Mouse (Mus musculus) hindbrain, embryonic 14.5 days (tissue): ENCODE measurements at regions not wholly inside any gene's neighbourhood (a gene's known extent, or its start where the extent isn't known, plus 50 kb on each side); places are given as distances from the start of the nearest gene placed in this dataset.

Experiments
- ATAC-seq: fragments of 200-750 bp; cut with Nextera tagmentation; 2 replicates; pipeline ENCODE4 v1.8.0; 2017; ENCODE audit warnings: moderate number of reproducible peaks, mild to moderate bottlenecking, moderate TSS enrichment, moderate library complexity; ENCODE audit not compliant: low FRiP score
- DNase-seq: peaks from one replicate; pipeline ENCODE4 v3.0.0-alpha.2; 2015; ENCODE audit warnings: low spot score
- H3K27ac ChIP-seq: fragments of 300-500 bp; sonication (generic); 2 replicates; pipeline ENCODE4 v1.5.1; 2014; ENCODE audit warnings: mild to moderate bottlenecking, moderate library complexity
- H3K27me3 ChIP-seq: fragments of 300-500 bp; sonication (generic); 2 replicates; pipeline ENCODE4 v1.6.1; 2014; ENCODE audit warnings: mild to moderate bottlenecking, low read length, mixed read lengths; ENCODE audit not compliant: control insufficient read depth, insufficient read depth
- H3K36me3 ChIP-seq: fragments of 300-500 bp; sonication (generic); replicated peaks from 2 replicates; pipeline ENCODE4 v1.6.1; 2014; ENCODE audit not compliant: control insufficient read depth, insufficient read depth
- H3K4me1 ChIP-seq: fragments of 300-500 bp; sonication (generic); replicated peaks from 2 replicates; pipeline ENCODE4 v1.6.1; 2014; ENCODE audit warnings: antibody characterized with exemption, low read length, mixed read lengths; ENCODE audit not compliant: control insufficient read depth, insufficient read depth
- H3K4me2 ChIP-seq: fragments of 300-500 bp; sonication (generic); replicated peaks from 2 replicates; pipeline ENCODE4 v1.6.1; 2014; ENCODE audit warnings: mild to moderate bottlenecking, moderate library complexity
- H3K4me3 ChIP-seq: fragments of 300-500 bp; sonication (generic); replicated peaks from 2 replicates; pipeline ENCODE4 v1.5.1; 2014; ENCODE audit warnings: mild to moderate bottlenecking, low read length
- H3K9ac ChIP-seq: fragments of 300-500 bp; sonication (generic); 2 replicates; pipeline ENCODE4 v1.6.1; 2014
- H3K9me3 ChIP-seq: fragments of 300-500 bp; sonication (generic); 2 replicates; pipeline ENCODE4 v1.6.1; 2016; ENCODE audit warnings: low read length; ENCODE audit not compliant: control insufficient read depth
- WGBS: fragments of 180-500 bp; shearing (Covaris S2); extraction: QIAGEN DNeasy Blood & Tissue Kit; methylation state at CpG from one replicate; pipeline ENCODE4 v1.1.7; 2014; 5-methylcytosine and 5-hydroxymethylcytosine counted together

DNA sequence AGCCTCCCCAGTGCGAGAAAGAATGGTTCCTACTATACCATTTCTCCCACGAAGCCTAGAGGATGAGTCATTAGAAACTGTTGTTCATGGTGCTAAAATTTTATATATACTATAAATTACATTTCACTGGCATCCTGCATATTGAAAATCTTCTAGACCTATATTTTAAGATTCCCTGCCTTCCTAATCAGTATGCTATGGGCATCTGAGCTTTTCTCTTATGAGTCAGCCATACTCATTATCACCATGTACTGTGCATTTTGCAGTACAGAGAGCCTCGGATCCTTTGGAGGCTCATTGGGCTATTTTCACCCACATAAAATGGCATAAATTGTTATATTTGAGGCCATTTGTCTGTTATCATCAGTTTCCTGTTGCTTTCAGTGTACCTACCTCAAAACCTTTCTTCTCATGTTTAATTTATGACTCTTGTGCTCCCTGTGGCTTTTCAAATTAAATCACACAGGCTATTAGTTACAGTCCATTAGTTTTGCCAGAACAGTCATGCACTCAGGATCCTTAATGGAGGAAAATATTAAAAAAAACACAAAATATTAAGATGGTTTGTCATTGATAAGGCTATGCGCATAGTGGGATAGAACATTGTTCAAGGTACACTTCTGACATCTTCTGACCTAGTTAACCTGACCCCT is 150.1 kb upstream of the Actbl2 start:
- no peaks in the 10 kb centered on the region for H3K36me3 ChIP-seq
- no peak overlapping the region for H3K4me2 ChIP-seq
- H3K4me3 ChIP-seq: no peak overlapping the region
- no peak for DNase-seq
- no peak overlapping the region for H3K27ac ChIP-seq
- no peaks in the 10 kb centered on the region for H3K4me1 ChIP-seq
- ATAC-seq: no peak; the same call in 1 of the 2 replicates
- WGBS: 65% methylated on average over 4 of the region's 4 CpGs
- no peaks in the 10 kb centered on the region for H3K9me3 ChIP-seq
- H3K9ac ChIP-seq: no peak overlapping the region
- H3K27me3 ChIP-seq: no peaks in the 10 kb centered on the region

DNA sequence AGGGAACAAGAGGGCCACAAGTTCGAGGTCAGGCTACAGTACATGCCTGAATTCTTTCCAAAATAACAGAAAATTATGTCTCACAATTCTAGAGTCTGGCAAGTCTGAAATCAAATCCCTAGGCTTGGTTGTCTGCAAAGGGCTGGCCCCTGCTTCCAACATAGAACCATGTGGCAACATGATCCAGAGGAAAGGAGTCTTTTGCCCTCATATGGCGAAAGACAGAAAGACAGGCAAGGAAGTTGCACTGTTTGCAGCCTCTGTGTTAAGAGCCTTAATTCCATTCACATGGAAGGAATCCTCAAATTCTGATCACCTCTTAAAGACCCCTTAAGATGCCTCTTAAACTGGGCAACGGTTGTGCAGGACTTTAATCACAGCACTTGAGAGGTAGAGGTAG is 123.7 kb upstream of the Actbl2 start:
- 86% methylated on average over 3 of the region's 3 CpGs for WGBS
- Histone ChIP-seq H3K4me1 (no peaks in the 10 kb centered on the region), H3K27ac (no peak overlapping the region), H3K36me3 (no peaks in the 10 kb centered on the region), H3K4me2 (no peak overlapping the region), H3K9me3 (no peaks in the 10 kb centered on the region), H3K4me3 (no peak overlapping the region), H3K9ac (no peak overlapping the region), H3K27me3 (no peaks in the 10 kb centered on the region)
- DNase-seq (no peak), ATAC-seq (no peak)

DNA sequence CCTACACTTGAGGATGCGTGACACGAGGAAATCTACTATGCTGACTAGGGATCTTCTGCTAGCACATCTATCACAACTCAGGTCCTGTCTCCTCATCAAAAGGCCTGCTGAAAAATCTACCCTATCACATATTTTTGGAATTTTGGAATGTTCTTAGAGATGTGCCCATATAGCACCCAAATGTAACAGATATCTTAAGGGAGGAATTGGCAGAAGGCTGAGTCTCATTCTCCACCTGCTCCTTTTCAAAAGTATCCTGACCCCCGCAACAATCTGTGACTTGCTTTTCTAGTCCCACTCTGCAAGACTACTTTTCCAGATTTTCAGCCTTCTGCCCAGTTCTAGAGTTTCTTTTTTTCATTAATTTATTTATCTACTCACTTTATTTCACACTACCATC is 118.4 kb upstream of the Actbl2 start:
- H3K27ac ChIP-seq: no peak overlapping the region
- H3K36me3 ChIP-seq: no peaks in the 10 kb centered on the region
- 88% methylated on average over 3 of the region's 3 CpGs for WGBS
- DNase-seq: no peak
- H3K4me3 ChIP-seq: no peak overlapping the region
- H3K9ac ChIP-seq: no peak overlapping the region
- ATAC-seq: no peak
- H3K4me1 ChIP-seq: no peaks in the 10 kb centered on the region
- H3K9me3 ChIP-seq: no peaks in the 10 kb centered on the region
- H3K27me3 ChIP-seq: no peaks in the 10 kb centered on the region
- H3K4me2 ChIP-seq: no peak overlapping the region

DNA sequence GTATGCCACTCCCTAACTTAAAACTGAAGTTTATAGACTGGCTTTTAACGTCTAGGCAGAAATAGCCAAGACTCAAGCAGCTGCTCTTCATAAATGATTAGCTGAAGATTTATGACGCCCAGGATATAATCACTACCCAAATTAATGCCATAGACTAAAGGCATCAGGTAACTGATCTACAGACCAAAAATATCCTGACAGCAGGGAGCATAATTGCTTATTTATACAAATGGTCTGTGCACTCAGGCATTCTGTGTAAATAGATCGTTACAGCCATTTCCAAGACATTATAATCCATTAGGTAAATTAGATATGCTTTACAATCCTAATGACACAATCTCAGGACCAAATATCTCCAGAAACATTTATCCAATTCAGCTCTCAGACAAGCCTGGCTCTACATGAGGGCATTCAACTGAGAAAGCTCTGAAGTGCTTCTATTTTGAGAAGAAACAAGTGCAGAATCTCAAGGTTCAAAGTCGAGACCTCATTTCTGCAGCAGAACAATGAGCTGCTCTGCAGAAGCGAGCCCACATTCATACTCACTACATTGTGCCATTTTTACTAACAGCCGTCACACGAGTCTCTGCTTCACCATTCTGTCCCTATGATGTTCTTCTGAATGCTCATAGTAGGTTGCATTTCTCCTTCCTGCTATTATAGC is 111.9 kb upstream of the Actbl2 start:
- H3K27ac ChIP-seq: peak overlapping the region; percentile 26
- no peak overlapping the region for H3K4me3 ChIP-seq
- H3K36me3 ChIP-seq: no peaks in the 10 kb centered on the region
- H3K4me1 ChIP-seq: 0 out of 2 replicates have a peak, but pooled peaks cover 4% of the 10 kb centered on the region
- no peak overlapping the region for H3K9ac ChIP-seq
- 68% methylated on average over 7 of the region's 7 CpGs for WGBS
- DNase-seq (peak; percentile 35), ATAC-seq (peak; percentile 34; the same call in 1 of the 2 replicates)
- H3K27me3 ChIP-seq: no peaks in the 10 kb centered on the region
- H3K9me3 ChIP-seq: no peaks in the 10 kb centered on the region
- no peak overlapping the region for H3K4me2 ChIP-seq

DNA sequence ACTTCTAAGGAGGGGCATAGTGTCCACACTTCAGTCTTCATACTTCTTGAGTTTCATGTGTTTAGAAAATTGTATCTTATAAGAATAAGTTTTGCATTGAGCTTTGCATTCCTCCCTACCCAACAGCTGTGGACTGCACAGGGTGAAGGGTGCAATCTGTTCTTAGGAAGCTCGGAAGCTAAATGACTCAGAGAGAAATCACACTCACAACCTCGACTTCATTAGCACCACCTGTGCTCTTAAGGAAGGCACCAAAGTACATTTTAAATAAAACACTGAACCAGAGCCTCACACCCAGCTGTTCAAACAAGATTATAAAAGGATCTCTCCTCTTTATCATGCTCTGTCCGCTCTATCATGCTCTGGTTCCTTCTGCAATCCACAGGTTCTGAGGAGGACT is 110.1 kb upstream of the Actbl2 start:
- WGBS: 94% methylated on average over 3 of the region's 3 CpGs
- Histone ChIP-seq H3K9me3 (no peaks in the 10 kb centered on the region), H3K4me2 (no peak overlapping the region), H3K9ac (no peak overlapping the region), H3K36me3 (no peaks in the 10 kb centered on the region), H3K27ac (no peak overlapping the region), H3K4me3 (no peak overlapping the region), H3K4me1 (0 out of 2 replicates have a peak, but pooled peaks cover 4% of the 10 kb centered on the region), H3K27me3 (no peaks in the 10 kb centered on the region)
- DNase-seq (no peak), ATAC-seq (no peak)

DNA sequence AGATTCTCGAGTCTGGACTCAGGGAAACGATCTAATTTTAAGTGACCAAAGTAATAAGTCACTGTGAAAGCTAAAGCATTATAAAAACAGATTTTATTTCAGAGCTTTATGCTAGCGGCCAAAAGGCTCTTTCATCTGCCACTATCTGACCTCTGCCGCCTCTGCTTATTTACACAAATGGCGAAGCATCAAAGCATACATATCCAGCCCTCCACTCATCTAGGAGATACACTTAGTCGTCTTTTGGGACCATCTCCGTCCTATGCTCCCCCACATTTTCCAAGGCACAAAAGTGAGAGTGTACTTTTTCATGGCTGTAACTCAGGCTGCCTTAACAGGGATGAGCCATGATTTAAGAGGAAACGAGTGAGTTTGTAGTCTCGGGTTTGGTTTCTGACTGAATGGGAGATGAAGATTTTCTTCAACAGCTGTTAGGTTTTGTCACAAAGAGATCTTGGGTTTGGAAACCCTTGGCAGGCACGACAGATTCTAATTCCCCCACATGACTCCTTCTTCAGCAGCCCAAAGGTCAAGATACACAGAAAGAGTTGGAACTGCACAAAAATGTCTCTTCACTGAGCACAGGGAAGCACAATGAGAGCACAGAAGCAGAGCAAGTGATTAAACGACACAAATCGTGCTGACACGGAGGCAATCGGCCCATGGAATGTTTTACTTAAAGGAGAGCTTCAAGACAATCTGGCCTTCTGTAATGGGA is 96.7 kb upstream of the Actbl2 start:
- Histone ChIP-seq H3K27me3 (no peaks in the 10 kb centered on the region), H3K4me2 (no peak overlapping the region), H3K9ac (no peak overlapping the region), H3K4me1 (no peaks in the 10 kb centered on the region), H3K36me3 (no peaks in the 10 kb centered on the region), H3K27ac (no peak overlapping the region), H3K4me3 (no peak overlapping the region), H3K9me3 (no peaks in the 10 kb centered on the region)
- WGBS: 72% methylated on average over 14 of the region's 14 CpGs
- DNase-seq (no peak), ATAC-seq (no peak)

DNA sequence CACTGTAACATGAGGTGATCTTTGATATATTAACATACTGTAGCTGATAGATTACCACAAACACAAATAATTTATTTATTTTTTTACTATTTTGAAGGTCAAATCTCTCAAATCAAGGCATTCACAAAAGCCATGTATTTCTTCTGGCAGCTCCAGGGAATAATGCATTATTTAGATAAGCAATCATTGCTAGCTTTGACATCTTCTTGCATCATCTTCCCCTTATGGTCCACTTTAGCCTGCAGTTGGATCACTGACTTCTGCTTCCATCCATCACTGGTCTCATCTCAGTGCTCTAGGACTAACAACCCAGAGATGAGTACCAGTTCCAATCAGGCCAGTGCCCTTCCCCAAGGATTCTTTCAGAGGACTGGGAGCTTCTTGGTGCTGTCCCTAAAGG is 95.3 kb upstream of the Actbl2 start:
- H3K4me3 ChIP-seq: no peak overlapping the region
- no peaks in the 10 kb centered on the region for H3K4me1 ChIP-seq
- DNase-seq (no peak), ATAC-seq (no peak)
- no peaks in the 10 kb centered on the region for H3K27me3 ChIP-seq
- no peaks in the 10 kb centered on the region for H3K9me3 ChIP-seq
- H3K36me3 ChIP-seq: no peaks in the 10 kb centered on the region
- no peak overlapping the region for H3K4me2 ChIP-seq
- H3K9ac ChIP-seq: no peak overlapping the region
- H3K27ac ChIP-seq: no peak overlapping the region

DNA sequence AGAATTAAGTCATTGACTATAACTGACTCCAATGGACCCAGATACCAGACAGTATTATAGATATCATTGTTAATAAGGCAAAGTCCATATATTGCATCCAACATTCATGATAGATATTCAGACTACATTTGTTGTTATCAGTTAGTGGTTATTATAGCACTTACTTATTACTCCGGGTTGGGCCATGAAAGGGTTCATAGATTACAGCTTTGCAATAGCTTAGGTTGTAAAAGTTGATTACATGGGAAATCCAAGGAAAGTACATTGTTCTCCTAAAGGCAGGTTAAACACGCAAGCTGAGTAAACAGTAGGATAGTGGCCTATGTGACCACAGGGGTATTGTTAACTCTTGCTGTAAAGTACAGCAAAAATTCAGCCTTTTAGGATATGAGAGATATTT is 89.3 kb upstream of the Actbl2 start:
- no peak for ATAC-seq
- Histone ChIP-seq H3K27ac (no peak overlapping the region), H3K36me3 (no peaks in the 10 kb centered on the region), H3K4me1 (0 out of 2 replicates have a peak, but pooled peaks cover 5% of the 10 kb centered on the region), H3K4me2 (no peak overlapping the region), H3K4me3 (no peak overlapping the region), H3K27me3 (no peaks in the 10 kb centered on the region), H3K9me3 (no peaks in the 10 kb centered on the region), H3K9ac (no peak overlapping the region)
- WGBS: 95% methylated on average over 2 of the region's 2 CpGs
- DNase-seq: no peak

DNA sequence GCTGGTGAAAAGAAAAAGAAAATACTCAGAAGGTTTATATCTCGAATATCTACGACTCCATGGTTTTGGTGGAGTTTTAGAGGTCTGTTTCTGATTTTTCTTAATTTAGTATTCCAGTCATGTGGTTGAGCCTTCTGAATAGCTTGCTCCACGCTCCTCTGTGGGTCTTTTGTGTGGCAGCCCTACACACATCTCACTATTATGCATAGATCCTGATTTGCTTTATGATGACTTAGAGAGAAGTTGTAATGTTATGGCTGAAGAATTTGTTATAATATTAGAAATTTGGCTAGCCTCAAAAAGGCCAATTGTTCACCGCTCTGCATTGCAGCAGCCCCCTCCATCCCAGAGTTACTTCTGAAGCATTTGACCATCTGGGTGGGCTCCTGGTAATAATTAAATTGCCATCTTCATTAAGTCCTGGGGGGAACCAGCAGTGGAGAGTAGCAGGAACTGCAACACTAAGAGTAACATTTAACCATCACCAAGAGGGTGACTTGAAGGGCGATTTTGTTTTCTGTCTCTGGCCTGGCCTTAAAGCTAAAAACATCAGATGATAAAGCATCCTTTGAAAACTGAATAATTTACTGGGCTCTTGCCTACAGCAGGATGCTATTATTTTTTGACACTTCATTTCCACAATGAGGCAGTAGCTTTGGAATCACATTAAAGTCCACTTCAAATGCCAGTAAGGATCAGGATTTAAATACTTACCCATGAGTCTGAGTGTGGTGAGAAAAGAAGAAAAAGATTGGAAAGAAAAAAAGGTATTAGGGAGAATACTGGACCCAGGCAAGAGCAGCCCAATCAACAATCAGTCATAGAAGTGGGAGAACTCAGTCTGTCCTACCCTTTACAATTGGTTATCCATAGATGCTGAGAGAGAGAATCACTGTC is 84.3 kb upstream of the Actbl2 start:
- Histone ChIP-seq H3K9ac (no peak overlapping the region), H3K4me3 (no peak overlapping the region), H3K9me3 (no peaks in the 10 kb centered on the region), H3K4me2 (no peak overlapping the region), H3K36me3 (no peaks in the 10 kb centered on the region), H3K27ac (no peak overlapping the region), H3K27me3 (no peaks in the 10 kb centered on the region), H3K4me1 (0 out of 2 replicates have a peak, but pooled peaks cover 5% of the 10 kb centered on the region)
- no peak for DNase-seq
- 60% methylated on average over 5 of the region's 5 CpGs for WGBS
- ATAC-seq: no peak
